Mouse (Mus musculus) olfactory bulb, adult 2 months (tissue): ENCODE measurements around the gene Syt3.

Experiments
- CTCF ChIP-seq: fragments of 200-500 bp; IDR thresholded peaks from 2 replicates; pipeline ENCODE4 v1.5.1; 2012; ENCODE audit warnings: low read depth, mild to moderate bottlenecking, low read length, moderate library complexity; ENCODE audit not compliant: insufficient read depth
- POLR2A ChIP-seq: fragments of 200-500 bp; IDR thresholded peaks from 2 replicates; pipeline ENCODE4 v1.6.1; 2012; ENCODE audit warnings: mild to moderate bottlenecking, low read depth, low read length, moderate library complexity; ENCODE audit not compliant: insufficient read depth

- TF ChIP-seq POLR2A, result no peak
- TF ChIP-seq CTCF, result no peak
These were observed 9.1 kb upstream of the Syt3 start for GRCm38 (mm10) chr7:44374756-44375155.
